Mouse (Mus musculus) fat pad, adult 2 months (tissue): Measurements from ENCODE around the gene L1cam.
A peak's percentile ranks its signal among the peaks of the same experiment; 100 is the strongest.

Source experiments
- DNase-seq: peaks from one replicate; pipeline ENCODE4 v3.0.0-alpha.2; 2011; ENCODE audit warnings: low read depth, low spot score; ENCODE audit errors: extremely low read depth

Gene L1cam

DNA sequence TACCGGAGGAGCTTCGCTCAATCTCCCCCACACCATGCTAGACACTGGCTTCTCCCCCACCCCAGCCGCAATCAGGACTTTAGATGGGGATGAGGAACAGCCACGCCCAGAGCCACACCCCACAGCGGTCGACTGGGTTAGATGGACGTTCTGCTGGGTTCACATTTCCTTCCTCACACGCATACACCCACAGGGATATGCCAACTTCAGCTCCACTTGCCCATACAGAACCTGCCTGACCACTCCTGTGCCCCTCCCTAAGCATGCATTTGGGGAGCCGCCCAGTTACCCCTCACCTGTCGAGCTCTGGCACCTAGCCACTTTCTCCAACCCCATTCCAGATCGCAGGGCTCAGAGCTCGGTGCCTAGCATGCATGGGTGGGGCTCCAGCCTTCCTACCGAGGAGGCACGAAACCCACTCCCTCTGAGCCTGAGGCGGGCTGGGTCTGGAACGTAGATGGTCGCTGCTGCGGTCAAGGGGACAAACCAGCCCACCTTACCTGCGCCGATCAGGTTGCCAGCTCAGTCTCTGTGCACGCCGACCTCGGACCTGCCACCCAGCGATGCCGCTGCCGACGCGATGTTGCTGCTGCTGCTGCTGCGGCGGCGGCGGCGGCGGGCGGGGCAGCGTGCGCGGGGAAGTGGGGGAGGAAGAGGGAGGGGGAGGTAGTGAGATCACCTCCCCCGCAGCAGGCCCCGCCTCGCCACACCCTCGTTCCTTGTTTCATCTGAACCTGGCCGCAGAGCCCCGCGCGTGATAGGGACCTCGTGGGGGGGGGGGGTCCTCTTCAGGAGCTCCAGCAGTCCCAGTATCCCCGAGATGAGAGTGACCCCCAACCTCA, 15.5 kb downstream of the L1cam start:
- DNase-seq, result no peak

DNA sequence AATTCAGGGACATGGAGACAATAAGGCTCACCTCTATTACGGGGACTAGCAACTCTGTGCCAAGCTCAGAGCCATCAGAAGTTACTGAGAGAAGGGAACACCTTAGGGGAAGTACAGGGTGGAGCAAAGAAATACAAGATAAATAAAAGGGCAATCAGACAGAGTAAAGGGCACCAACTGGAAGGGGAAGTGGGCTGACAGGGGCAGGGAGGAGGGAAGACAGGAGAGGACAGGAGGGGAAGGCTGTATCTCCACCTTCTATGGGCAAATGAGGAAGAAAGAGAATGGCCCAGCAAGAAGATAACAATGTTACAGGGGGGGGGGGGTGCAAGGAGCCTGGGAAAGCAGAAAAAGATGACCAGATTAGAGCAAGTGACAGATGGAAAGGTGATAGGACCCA, 18.9 kb downstream of the L1cam start:
- no peak for DNase-seq

DNA sequence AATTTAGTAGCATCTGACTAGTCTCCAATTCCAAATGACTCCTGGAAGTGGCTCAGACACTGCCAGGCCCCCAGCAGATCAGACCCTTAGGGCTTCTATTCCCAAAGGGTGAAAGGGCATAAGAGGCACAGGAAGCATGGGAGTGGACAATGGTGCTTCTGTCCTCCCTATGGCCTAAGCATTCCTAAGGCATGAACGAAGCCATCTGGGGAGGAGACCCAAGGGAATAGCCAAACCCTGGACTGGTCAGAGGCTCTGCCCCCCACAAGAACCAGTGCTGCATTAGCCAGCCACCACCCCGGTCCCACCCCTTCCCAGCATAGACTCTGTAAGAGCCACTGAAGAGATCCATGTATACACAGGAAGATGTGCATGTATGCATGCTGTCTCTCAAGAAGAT, 20.0 kb downstream of the L1cam start:
- DNase-seq, result no peak

DNA sequence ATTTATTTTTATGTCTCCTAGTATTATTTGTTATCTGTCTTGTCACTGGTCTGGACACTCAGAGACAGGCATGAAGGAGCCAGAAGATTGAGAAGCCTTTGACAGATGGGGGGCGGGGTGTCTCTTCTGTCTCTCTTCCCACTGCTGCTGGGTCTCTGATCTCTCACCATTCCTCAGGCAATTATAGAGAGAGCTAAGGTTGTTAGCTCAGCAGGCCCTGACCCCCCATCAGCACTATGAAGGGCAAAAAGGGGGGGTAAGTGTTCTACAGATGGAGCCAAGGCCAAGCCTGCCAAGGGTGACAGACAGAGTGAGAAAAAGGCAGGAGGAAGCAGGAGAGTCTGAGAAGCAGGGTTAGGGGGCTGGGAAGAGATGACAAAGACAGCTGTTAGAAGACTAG, 23.9 kb downstream of the L1cam start:
- no peak for DNase-seq

DNA sequence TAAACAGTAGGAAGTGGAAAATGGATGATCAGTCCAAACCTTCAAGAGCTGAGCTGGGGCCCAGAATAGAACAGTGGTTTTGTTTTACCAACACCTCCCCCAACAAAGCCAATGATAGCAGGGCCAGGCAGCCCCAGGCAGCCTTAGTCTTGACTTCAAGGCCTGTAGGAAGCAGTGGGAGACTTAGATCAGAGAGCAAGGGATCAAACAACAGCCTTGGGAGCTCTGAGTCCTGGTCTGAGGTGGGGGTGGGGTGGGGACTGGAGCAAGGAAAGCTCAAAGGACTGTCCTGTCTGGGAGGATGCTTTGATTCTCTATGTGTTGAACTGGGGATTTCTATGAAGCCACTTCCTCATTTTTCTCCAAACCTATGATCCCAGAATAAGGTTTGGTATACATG, 24.4 kb downstream of the L1cam start:
- DNase-seq, result no peak

DNA sequence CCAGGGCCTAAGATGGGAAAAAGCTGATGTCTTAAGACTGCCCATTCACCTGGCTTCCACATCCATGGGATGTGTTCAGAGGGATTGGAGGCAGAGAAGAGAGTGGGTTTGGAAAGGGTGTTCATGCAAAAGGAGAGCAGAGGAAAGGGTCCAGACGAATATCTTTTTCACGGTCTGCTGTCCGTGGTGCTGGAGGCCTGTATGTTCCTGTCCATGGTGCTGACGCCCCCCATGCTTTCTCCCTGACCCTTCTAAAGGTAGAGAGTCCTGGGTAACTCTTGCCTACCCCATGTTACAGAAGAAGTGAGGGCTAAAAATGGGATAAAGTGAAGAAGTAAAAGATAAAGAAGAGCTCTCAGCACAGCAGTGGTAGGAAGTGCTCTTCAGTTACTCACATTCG, 26.6 kb downstream of the L1cam start:
- DNase-seq, result no peak

DNA sequence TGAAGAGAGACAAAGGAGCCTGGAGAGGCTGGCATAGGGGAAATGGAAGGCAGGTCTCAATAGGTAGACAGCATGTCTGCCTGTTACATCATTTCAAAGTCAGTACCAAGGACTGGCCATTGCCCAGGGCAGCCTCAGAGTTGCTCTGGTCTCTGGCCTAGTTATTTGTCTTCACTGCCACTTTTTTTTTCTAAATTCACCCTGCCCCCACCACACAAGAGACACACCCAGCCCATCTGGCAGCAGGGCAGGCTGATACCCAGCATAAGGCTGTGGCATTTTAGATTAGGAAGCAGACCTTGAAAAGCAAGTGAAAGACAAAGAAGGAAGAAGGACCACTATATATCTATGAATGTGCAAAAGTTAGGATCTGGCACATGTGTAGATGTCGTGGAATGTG, 28.1 kb downstream of the L1cam start:
- DNase-seq, result no peak

DNA sequence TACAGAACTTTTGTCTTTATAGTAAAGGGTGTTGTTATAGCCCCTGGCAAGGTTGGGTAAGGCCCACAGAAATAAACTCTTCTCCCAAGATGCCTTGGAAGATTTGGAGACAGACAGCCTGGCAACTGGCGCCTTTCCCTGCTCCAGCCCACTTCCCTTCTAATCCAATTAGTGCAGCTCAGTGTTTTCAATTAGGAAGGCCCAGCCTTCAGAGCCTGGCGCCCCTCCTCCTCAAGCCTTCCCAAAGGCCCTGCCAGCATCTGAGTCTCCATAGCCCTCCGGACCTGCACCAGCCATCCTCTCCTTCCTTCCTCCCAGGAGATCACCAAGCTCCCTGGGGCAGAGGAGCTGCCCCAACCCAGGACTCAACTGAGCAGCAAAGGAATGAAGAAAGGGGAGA, 28.6 kb downstream of the L1cam start:
- DNase-seq, result no peak

DNA sequence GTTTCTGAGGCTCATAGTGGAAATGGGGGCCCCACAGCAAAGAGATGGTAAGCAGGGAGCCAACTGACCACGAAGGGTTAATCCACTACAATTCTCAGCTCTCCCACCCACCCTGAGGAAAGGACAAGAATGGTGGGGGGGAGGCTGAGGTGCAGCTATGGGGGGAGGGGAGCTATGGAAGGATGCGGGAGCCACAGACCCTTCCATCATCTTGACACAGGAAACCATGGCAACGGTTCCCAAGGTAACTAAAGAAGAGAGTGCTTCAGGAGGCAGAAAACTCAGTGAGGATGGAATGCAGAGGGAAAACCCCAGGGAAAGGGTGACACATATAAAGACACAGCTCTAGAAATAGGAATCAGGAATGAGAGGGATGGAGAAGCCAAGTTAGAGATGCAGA, 31.2 kb downstream of the L1cam start:
- DNase-seq, result no peak

DNA sequence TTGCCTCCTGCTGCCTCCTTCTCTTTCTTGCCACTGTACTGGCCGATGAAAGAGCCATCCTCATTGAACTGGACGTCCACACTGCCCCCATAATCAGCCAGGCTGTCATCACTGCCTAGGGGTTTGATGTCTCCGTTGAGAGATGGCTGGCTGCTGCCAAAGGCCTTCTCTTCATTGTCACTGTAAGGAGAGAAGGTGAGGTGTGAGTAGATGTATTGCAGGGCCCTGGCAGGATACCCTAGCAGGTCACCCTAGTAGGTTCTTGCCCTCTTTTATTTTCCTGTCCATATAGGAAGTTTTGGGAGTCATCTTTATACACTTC, 40.9 kb downstream of the L1cam start:
- no peak for DNase-seq

DNA sequence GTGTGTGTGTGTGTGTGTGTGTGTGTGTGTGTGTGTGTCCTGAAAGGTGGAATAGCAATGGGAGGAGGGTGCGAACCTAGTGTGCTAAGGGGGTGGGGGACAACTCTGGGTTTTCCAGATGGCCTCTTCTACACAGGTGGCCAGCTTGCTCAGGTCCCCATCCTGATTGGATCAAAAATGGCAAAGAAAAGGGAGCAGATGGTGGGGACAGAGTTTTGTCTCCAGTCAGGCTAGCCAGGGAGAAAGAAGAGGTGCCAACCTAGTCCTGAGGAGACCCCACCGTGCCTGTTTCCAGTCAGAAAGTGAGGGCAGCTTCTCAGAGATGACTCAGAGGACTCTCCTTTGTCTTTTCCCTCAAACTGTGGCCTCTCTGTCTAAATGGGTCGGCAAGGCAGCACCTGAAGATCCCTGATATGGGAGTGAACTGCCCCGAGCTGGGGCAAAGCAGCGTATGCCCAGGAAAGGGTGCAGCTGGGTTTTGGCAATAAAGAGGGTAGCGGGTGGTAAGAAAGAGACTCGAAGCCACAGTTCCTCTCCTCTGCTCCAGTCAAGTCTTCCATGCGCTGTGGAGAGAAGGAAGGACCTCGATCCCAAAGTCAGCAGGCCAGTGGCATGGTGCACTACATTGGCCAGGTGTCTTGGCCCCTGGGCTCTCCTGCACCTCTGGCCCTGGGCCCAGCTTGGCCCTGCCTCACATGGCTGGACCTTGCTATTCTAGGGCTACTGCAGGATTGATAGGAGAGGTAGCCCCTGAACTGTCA, 41.4 kb downstream of the L1cam start:
- DNase-seq, result no peak

DNA sequence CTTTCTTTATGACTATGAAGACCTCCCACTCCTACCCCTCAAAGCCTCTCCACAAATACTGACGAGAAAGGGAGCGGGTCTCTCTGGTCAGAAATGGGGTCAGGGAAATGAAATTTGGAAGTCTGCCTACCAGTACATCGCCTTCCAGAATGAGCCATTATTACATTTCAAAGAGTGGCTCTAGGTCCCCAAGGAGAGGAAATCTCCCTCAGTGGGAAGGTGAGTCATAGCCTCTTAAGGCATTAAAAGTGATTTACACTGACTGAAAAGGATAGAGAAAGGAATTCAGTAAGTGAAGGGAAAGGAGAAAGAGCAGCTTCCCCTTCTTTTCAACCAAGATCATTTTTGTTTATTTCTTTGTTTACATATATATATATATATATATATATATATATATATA, 59.2 kb downstream of the L1cam start:
- no peak for DNase-seq

DNA sequence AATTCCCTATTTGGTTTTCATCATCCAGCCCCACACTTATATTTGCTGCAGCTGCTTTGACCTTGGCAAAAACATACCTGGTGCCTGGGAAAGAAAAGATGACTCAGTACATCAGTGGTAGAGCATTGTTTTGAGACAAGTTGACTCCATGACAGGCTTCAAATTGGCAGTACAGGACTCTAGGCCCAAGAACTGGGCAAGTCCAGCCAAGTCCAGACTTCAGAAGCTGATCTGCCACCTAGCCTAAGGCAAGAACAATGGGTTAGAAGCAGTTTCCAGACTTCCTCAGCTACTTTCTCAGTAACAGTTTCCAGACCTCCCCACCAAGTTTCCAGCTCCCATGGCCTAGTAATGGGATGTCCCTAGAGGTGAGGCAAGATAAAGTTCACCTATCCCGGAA, 60.2 kb downstream of the L1cam start:
- DNase-seq, result peak; percentile 54

DNA sequence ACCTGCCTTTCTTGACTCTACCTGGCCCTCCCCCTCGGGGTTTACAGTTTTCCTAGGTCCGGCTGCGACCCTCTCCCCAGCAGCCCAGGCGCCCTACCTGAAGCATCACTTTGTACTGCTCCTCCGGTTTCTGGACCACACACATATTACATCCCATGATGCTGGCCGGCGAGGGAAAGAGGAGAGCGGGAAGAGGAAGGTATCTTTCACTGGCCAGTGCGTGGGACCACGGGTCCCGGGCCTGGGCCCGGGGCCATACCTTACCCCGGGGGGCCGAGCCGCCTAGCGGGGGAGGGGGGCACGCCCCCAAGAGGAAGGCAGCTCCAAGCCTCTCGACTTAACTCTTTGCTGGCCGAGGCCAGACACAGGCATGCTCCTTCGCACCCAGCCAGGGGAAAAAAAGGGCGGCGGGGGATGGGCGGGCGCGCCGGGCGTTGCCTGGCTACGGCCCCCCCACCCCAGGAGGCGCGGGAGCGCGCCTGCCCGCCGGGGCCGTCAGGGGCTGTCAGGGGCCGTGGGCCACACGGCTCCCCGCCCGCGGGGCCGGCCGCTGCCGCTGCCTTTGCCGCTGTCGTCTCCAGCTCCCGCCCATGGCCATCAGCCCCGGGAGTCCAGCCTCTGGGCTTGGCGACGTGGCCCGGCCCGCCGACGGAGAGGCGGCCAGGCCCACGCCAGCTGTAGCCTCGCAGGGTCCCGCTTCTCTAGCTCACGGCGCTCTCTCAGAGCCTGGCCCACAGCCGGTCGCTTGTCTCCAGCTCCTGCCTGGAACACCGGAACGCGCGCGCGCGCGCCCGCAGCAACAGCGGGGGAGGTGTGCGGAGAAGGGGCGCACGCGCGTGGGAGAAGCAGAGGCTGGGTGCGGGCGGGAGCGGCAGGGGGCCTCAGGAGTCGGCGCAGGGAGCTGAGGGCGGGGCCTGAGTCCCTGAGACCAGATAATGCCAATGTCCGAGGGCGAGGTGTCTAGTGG, 71.4 kb downstream of the L1cam start, which contains the start of gene Pdzd4:
TSS of gene Pdzd4 (minus strand) at position 785 of the 967 bp plus-strand sequence.
- no peak for DNase-seq

DNA sequence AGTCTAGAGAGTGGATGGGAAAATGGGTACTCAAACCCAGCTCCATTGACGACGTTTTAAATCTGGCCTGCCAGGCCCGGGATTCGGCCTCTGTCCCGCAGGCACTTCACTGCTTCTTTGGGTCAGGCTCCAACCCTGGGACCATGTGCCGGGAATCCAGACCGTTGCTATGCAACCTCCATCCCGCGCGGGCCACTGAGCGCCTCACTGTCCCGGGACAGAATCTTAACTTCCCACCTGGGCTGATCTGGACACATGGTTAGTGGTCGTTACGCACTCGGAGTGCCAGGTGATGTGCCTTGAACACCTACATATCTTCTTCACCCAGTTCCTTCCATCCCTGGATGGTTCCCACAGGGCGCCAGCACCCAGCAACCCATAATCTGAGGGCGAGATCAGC, 72.2 kb downstream of the L1cam start:
- no peak for DNase-seq

DNA sequence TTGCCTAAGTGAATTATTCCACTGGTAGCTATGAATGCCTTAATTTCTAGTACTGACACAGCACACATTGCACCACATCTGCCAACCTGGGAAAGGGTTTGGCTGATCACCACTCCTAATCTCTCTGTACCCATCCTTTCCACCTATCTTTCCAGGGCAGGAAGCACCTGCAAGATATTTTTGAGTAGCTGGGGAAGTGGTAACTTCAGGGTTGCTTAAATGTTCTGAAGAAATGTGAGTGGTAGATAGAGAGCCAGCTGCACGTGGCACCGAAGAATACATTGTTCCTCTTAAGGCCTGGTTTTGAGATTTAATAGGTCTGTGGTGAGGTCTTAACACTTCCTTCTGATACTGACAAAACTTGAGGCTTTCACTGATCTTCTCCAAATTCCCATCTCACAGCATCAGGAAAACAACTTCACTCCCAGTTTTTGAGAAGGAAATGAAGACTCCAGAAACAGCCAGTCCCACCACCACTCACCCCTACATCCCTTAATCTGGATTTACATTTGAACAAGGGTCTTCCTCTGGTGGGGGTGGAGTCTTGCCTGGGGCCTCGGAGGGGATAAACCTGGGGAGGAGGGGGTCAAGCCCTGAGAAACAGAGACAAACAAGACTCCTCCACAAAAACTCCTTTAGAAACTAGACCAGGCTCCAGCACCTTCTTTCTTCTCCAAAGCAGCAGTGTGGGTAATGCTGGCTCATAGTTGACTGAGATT, 79.2 kb downstream of the L1cam start:
- no peak for DNase-seq

DNA sequence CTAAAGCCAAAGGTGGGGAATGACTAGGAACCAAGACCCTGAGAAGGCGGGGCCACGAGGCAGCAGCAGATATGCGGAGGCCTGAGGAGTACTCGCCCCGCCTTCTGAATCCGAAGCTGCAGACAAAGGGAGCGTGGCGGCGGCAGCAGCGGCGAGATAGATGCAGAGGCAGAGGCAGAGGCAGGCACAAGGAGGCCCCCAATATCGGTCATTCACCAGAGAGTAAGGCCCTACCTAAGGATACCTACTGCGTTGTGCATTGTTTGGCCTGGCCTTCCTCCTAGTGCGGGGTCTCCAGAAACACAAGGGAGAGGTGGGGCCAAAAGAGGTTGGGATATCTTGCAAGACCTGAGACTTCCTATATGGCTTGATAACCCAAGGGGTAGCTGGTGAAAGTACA, 80.8 kb downstream of the L1cam start:
- no peak for DNase-seq

DNA sequence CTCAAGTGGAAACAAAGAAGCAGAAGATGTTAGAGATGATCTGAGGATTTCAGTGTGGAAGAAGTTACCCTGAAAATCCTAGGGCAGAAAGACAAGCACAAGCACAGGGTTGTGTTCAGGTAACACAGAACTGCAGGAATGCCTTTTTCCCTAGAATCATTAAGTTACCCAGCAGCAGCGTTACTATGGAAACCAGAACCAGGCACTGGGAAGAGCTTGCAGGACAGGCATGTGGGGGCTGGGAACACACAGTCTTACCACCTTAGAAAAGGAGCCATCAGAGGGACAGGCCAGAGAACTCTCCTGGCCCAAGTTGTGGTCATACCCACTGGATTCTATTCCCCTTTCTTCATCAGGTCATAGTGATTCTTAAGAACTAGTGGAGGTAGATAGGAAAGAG, 90.1 kb downstream of the L1cam start:
- DNase-seq, result no peak
